Mouse (Mus musculus): ENCODE results near the gene Map2k2.
"Not testable (repeated sequence)": the region's sequence is repeated elsewhere in the genome, so short reads cannot be mapped to it uniquely, and the experiment has no call there.

The Map2k2 gene

DNA sequence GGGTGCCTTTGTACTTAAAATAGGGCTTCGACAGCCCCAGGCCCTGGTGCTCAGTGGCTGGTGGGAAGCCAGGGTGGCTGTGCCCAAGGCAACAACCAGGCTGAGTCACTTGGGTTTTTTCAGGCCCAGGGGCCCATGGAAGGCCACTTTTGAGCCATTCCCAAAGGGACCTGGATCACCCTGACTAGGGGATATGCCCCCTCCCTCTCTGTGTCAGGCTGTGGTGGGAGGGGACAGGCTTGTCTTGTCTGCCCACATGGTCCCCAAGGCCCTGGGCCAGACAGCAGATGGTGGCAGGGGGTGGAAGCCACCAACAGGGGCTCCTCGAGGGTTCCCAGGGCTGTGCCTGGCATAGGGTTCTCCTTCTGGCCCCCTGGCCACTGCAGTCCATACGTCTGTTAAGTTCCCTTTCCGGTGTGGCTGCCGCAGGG, 36.9 kb downstream of the Map2k2 start:
- no peak for DNase-seq (ENCODE audit: low read depth, low spot score)

DNA sequence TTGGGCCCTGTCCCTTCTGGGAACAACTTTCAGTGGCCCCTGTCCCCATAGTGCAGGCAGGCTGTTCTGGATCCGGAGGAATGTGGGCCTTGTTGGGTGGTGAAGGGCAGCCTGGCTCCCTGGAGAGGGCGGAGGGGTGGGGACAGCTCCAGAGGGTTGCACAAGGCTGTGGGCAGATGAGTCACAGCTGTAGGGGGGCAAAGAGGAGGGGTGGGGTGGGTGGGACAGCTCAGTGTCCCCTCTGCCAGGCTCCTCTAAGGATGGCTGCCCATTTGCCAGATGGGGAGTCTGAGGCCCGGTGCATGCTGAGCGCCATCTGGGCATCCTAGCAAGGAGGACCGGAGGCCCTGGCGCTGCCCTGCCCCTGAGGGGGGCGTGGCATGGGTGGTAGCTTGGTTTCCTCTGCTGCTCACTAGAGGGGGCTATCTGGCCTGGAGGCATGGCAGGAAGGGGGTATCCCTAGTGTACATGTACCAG, 37.5 kb downstream of the Map2k2 start:
- DNase-seq (ENCODE audit: low read depth, low spot score): no peak

DNA sequence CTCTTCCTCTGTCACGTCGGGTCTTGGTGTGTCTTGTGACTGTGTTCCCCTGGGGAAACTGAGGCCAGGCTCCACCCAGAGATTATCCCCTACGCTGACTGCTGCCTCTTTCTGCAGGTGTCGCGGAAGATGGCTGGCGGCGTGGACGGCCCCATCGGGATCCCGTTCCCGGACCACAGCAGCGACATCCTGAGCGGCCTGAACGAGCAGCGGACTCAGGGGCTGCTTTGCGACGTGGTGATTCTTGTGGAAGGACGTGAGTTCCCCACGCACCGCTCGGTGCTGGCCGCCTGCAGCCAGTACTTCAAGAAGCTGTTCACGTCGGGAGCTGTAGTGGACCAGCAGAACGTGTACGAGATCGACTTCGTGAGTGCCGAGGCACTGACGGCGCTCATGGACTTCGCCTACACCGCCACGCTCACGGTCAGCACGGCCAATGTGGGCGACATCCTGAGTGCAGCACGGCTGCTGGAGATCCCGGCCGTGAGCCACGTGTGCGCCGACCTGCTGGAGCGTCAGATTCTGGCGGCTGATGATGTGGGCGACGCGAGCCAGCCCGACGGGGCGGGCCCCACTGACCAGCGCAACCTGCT, 38.2 kb downstream of the Map2k2 start:
- no peak for DNase-seq (ENCODE audit: low read depth, low spot score)

DNA sequence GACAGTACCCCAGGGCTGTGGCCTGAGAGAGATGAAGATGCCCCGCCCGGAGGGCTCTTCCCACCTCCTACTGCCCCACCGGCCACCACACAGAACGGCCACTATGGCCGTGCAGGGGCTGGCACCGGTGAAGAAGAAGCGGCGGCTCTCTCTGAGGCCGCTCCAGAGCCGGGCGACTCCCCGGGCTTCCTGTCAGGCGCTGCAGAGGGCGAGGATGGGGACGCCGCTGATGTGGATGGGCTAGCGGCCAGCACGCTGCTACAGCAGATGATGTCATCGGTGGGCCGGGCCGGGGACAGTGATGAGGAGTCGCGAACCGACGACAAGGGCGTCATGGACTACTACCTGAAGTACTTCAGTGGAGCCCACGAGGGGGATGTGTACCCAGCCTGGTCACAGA, 39.0 kb downstream of the Map2k2 start:
- DNase-seq (ENCODE audit: low read depth, low spot score): no peak

DNA sequence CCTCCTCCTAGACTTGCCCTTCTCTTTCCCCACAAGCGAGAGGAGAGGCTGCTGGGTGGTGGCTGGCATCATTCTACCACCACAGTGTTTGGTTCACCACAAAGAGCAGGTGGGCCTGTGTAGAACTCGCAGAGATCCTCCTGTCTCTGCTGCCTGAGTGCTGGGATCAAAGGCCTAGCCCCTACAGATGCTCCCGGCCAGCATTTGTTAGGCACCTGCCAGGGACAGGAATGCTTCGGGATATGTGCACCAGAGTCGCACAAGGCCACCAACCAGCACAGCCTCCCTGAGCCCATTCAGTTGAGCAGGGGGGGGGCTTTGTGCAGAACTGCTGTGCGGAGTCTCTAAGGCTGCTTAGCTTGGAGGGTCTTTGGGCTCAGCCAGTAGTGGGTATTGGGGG, 39.6 kb downstream of the Map2k2 start:
- DNase-seq (ENCODE audit: low read depth, low spot score): no peak

DNA sequence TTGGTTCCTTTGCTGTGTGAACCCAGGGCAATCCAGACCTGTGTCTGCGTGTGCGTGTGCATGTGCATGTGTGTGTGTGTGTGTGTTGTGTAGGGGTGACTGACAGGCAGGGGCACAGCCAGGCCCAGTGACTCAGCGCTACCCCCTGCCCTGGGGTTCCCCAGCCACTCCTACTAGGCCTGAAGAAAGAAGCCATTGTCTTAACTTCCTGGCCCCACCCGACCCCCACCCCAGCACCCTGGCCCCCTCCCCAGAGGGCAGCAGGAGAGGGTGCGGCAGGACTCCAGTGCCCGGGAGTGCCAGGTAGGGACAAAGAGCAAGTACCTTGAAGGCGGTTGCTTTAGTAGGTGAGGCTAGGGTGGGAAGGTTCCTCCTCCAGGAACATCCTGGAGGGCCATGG, 40.1 kb downstream of the Map2k2 start:
- DNase-seq (ENCODE audit: low read depth, low spot score): no peak

DNA sequence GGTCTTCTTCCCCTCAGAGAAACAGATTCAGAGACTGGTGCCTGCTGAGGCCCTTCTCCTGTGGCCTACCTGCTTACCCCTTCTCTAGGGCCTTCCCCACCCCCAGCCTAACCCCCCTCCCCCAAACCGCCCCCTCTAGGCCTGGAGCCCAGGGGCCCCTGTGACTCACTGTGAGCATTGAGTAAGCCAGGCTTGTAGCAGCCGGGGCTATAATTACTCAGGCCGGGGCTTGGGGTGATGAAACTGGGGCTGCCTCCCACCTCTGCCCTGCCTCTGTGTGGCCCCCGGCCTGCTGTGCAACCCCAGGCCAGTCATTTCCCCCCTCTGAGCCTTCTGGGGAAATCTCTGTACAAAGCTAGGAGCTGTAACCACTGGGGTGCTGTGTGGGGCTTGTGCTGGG, 40.6 kb downstream of the Map2k2 start:
- DNase-seq (ENCODE audit: low read depth, low spot score): no peak

DNA sequence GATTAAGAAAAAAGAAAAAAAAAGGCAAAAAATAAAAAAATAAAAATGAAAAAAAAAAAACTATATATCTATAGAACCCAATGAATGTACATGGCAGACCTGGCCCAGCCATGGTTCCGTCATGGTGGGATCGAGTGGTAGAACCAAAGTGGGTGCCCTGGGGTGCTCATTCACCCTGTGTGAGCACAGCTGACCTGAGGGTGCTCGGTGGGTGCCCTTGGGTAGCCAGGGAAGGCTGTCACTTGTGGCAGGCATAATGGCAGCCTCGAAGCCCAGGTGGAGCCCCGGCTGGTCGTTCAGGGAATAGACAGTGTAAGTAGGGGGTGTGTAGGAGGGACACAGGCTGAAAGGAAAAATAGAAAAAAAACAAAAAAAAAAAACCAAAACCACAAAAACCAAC, 45.5 kb downstream of the Map2k2 start:
- no peak for DNase-seq (ENCODE audit: low read depth, low spot score)

DNA sequence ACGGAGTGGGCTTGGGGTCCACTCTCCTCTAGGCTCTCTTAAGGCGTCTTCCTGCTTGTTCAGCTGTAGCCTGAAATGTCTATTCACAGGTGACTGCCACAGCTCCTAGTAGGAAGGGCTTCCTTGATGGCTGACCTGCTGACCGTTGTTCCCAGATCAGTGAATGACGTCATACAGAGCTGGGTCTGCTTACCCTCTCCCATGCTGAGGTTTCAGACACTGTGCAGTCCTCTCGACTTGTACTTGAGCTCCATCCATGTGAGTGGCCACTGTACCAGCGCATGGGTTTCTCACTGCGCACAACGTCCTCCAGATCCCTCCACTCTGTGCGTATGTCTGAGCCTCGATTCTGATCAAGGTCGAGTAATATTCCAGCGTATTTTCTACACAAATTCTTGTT, 46.9 kb downstream of the Map2k2 start:
- no peak for DNase-seq (ENCODE audit: low read depth, low spot score)

DNA sequence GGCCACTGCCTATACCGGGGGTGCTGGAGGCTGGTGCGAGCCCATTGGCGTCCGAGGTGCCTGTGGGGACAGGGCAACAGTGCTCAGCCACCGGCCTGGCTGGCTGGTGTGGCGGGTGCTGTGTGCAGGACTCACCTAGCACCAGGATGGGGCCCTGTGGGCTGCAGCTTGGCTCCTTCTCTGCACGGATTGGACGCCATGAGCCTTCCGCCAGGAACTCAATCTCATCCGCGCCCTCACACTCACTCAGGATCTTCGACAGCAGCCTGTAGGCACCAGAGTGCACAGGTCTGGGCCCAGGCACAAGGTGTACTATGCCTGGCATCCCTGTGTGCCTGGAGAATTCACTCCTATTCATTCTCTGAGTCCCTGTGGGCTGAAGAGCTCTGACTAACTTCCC, 48.6 kb downstream of the Map2k2 start:
- no peak for DNase-seq (ENCODE audit: low read depth, low spot score)

DNA sequence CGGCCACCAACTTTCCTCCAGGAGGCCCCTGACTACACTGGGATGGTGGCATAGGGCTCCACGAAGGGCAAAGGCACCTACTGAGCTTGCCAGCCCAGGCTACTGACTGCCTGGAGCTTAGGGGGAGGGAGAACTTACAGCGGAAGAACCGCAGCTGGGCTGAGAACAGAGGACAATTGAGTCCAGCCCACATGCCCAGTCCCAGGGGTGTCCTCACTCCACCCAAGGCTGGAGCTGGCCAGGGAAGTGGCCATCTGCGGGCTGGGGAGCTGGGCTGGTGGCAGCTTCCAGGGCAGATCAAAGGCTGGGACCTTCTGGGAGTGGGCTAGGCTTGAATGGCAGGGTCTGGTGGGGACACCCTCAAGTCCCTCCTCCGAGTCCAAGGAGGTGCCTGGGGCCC, 49.0 kb downstream of the Map2k2 start:
- DNase-seq (ENCODE audit: low read depth, low spot score): no peak

DNA sequence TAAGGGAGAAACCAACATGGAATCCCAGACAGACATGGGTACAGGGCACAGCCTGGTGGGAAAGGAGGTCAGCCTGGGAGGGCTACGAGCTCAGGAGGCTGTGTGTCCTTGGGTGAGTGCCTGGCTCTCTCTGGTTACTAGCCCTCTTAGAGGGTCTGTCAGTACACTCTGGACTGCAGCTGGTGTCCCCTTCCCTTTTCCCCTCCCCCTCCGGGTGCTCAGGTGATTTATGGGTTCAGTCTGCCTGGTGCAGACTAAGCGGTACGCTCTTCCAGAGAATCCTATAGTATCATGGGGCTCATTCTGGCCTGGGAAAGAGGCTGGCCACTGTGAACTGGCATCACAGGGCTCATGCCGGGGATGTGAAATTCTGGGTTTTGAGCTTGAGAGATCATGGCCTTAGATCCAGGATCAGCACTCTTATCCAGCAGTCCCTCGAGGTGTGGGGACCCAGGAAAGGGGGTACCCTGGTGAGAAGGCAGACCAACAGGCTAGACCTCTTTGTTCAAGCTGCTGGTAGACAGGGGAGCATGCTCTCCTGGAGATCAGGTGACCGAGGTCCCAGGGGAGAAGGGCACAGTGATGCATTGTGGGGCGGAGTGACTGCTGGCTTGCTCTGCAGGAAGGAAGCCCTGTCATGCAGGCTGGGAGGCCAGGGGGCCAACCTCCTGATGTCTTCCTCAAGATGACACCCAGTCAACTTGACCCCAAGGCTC, 56.0 kb downstream of the Map2k2 start:
- DNase-seq (ENCODE audit: low read depth, low spot score): no peak

DNA sequence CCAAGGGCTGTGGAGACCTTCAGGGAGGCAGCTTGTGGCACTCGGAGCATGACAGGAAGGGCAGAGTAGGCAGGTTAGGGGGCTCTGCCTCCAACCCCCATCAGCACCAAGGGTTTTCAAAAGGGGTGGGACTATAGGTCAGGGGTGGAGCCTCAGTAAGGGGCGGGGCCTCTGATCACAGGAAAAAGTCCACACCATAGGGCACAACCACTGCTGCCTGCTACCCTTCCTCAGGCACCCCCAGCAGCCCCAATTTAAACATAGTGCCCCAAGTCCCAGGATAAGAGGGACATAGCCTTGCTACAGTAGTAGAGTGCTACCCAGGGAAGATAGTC, 56.6 kb downstream of the Map2k2 start:
- DNase-seq (ENCODE audit: low read depth, low spot score): no peak

DNA sequence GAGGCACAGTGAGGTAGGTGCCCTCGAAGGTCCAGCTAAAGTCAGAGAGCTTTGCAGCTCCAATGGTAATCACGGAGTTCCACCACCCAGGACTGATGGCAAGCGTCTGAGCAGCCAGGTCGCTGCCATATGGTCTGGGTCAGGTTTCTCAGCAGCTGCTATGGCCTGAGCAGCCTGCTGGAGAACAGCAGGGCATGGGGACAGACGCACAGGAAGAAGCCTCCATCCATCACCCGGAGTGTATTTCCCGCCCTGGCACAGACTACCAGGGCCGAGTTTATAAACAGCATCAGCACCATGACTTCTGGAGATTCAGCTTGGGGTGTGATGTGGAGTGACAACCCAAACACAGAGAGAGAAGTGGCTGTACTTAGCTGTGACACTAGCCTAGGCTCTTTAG, 59.4 kb downstream of the Map2k2 start:
- no peak for DNase-seq (ENCODE audit: low read depth, low spot score)

DNA sequence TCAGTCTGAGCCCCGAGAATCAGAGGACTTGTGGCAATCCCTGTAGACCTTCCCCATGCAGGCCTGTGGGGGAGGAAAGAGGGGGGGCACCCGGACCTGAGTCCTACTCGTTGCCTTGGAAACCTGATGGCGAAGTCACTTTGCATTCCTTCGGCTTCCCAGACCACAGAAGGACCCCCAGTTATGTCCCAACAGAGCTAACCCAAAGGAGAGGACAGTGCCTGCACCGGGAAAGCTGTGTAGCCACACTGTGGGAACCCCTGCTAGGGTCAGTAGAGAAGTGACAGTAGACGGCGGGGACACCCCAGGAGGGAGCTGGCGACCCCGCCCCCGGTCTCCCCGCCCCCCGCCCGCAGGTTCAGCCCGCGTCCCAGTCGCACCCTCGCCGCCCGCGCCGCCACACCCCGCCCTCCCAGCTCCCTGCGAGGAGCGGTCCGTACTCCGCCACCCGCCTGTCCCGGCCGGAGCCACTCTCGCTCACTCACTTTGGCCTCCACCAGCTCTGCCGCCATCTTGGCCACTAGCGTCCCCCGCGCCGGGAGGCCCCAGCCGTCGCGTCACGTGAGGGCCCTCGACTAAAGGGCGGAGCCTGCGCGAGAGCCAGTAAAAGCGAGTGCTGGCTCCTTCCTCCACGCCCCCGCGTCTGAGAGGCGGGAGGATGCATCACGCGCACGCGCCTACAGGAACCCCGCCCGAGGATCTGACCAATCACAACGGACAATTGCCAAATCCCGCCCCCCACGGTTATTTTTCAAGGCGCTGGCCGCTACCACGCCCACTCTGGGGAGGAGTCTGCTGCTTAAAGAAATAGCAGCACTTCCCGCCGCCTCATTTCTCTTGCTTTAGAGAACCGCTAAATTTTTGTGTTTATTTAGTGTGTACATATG, 61.7 kb downstream of the Map2k2 start, which contains the start of gene Pias4:
Pias4 (minus strand) TSS at position 724 of the 887 bp plus-strand sequence.
- peak; percentile 99 for DNase-seq (ENCODE audit: low read depth, low spot score)

DNA sequence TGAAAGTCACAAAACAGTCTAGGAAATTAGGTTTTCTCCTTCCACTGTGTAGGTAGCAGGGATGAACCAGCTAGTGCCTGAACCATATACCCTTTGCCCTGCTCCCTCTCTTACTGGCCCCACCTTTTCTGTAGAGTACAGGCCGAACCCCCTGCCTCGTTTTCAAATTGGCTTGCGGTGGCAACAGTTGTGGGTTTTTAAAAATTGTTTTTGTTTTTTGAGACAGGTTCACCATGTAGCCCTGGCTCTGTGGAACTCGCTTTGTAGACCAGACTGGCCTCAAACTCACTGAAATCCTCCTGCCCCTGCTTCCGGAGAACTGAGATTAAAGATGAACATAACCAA, 62.3 kb downstream of the Map2k2 start:
- DNase-seq (ENCODE audit: low read depth, low spot score): no peak

DNA sequence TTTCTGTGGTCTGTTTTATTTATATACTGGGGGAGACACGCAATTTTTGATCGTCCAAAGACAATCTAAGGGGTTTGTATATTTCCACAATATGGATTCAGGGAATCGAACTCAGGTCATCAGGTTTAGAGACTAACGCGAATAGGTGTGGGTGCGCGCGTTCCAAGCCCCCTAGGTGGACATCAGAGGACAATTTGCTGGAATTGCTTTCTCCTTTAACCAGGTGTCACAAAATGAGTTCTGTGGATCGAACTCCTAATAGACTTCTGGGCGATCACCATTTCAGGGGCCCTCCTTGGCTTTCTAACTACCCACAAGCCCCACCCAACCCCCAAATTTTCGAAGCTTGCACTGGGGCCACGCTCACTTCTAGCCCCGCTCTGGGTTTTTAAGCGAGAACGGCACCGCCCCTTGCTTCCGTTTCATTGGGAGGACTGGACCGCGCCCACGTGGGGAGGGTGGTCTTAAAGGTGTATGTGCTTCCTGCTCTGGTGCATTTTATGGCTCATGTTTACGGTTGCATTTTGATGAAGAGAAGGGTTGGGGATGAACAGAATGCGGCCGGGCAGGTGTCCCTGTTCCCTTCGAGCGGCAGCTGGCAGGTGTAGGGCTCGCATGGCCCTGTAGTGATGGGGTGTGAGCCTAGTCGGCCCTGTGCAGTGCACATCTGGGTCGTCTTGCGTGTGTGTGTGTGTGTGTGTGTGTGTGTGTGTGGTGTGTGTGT, 63.0 kb downstream of the Map2k2 start:
- DNase-seq (ENCODE audit: low read depth, low spot score): peak; percentile 91

DNA sequence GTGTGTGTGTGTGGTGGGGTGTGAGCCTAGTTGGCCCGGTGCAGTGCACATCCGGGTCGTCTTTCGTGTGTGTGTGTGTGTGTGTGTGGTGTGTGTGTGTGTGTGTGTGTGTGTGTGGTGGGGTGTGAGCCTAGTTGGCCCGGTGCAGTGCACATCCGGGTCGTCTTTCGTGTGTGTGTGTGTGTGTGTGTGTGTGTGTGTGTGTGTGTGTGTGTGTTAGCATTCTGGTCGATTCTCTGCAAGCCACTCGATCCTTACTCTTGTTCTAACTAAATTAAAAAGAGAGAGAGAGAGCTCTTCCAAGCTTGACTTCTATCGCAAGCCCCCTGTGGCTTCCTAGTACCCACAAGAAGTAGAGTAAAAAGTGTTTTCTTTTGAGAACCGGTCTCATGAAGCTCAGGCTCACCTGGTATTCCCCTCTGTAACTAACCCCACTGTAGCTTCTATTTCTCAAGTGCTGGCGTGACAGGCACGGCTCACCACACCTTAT, 63.7 kb downstream of the Map2k2 start:
- not testable (repeated sequence) for DNase-seq (ENCODE audit: low read depth, low spot score)

DNA sequence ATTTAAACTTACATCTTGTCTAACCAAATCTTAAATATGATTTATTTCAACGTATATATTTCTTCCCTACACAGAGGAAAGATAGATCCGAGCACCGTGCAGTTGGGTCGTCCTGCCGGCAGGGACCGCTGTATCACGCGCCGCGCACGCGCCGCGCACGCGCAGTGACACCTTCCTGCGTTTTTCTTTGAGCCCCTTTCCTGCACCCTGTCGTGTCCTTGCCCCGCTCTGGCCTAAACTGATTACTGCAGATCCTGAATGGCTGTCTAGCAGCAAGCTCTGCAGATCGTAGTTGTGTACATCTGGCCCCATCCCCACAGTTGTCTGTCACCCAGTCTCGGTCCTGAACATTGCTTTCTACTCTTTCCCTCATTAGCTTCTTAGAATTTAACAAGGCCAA, 67.4 kb downstream of the Map2k2 start:
- DNase-seq (ENCODE audit: low read depth, low spot score): peak; percentile 94

DNA sequence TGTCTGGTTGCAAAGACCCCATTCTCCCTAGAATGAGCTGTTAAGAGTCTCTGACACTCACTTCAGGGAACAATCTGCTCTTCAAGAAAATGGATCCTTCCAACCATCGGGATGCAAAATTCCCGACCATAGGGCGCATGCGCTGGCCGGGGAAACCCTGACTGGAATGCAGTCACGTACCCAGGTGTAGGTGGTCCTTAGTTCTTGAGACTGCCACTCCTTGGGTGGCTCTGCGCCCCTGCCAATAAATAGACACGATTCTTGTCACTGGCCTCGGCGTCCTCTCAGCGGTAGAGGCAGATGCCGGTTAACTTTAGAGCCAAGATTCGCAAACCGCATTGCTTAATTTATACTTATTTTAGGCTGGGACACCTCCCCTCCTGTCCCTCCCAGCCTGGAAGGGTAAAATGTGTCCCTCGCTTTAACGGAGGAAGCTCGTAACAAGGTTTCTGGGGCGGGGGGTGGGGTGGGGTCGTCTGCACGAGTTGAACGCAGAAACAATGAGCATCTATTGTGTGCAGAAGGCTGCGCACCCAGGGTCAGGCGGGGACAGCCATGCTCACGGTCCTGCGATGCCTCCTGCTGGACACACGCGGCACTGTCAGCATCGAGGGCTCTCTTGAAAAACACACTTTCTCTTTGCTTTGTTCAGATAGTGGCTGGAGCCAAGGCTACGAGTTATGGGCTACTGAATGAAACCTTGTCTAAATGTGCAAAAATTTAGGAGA, 69.1 kb downstream of the Map2k2 start:
- DNase-seq (ENCODE audit: low read depth, low spot score): peak; percentile 96

DNA sequence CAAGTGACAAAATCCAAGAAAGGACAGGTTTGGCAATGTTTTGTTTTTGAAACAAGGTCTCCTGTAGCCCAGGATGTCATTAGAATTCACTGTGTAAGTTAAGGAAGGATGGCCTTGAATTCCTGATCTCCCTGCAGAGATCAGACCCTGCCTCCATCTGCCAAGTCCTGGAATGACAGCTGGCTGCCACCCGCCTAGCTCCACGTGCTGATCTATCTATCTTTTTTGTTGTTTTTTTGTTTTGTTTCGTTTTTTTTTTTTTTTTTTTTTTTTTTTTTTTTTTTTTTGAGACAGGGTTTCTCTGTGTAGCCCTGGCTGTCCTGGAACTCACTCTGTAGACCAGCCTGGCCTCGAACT, 69.6 kb downstream of the Map2k2 start:
- not testable (repeated sequence) for DNase-seq (ENCODE audit: low read depth, low spot score)
